Mouse (Mus musculus) neural tube, embryonic 14.5 days (tissue): ENCODE data around the gene Casq2. TPM values are rescaled to one million over a fixed set of nuclear protein-coding genes. Genes with fewer than 3 reads are reported as not detected.
"Not testable (repeated sequence)": the region's sequence is repeated elsewhere in the genome, so short reads cannot be mapped to it uniquely, and the experiment has no call there.

Experiments
- ATAC-seq: fragments of 200-750 bp; cut with Nextera tagmentation; 2 replicates; pipeline ENCODE4 v1.8.0; 2017; ENCODE audit warnings: low read depth, mild to moderate bottlenecking, moderate TSS enrichment, moderate library complexity
- H3K27ac ChIP-seq: fragments of 300-500 bp; sonication (generic); 2 replicates; pipeline ENCODE4 v1.5.1; 2014; ENCODE audit warnings: low read depth, mild to moderate bottlenecking, control low read depth, low read length, moderate library complexity, mixed read lengths
- H3K27me3 ChIP-seq: fragments of 300-500 bp; sonication (generic); 2 replicates; pipeline ENCODE4 v1.6.1; 2014; ENCODE audit warnings: low read length; ENCODE audit not compliant: control insufficient read depth, insufficient read depth
- H3K36me3 ChIP-seq: fragments of 300-500 bp; sonication (generic); 2 replicates; pipeline ENCODE4 v1.6.1; 2014; ENCODE audit warnings: low read length, mixed read lengths; ENCODE audit not compliant: control insufficient read depth, insufficient read depth
- H3K4me1 ChIP-seq: fragments of 300-500 bp; sonication (generic); 2 replicates; pipeline ENCODE4 v1.6.1; 2014; ENCODE audit warnings: low read length; ENCODE audit not compliant: control insufficient read depth, insufficient read depth
- H3K4me2 ChIP-seq: fragments of 300-500 bp; sonication (generic); 2 replicates; pipeline ENCODE4 v1.6.1; 2014; ENCODE audit warnings: mild to moderate bottlenecking, low read depth, low read length, control low read depth
- H3K4me3 ChIP-seq: fragments of 300-500 bp; sonication (generic); 2 replicates; pipeline ENCODE4 v1.5.1; 2014; ENCODE audit warnings: low read depth, low read length, control low read depth, mixed read lengths
- H3K9ac ChIP-seq: fragments of 300-500 bp; sonication (generic); replicated peaks from 2 replicates; pipeline ENCODE4 v1.6.1; 2014; ENCODE audit warnings: low read depth, mild to moderate bottlenecking, control low read depth, low read length, mixed read lengths
- H3K9me3 ChIP-seq: fragments of 300-500 bp; sonication (generic); 2 replicates; pipeline ENCODE4 v1.6.1; 2016; ENCODE audit warnings: low read length; ENCODE audit not compliant: control insufficient read depth
- WGBS: fragments of 180-500 bp; shearing (Covaris S2); extraction: QIAGEN DNeasy Blood & Tissue Kit; methylation state at CpG from one replicate; pipeline ENCODE4 v1.1.7; 2014; 5-methylcytosine and 5-hydroxymethylcytosine counted together
- polyA plus RNA-seq: library from polyadenylated mRNA; unstranded; fragments of >200 nt; fragmentation: Nextera tagmentation; extraction: Ambion mirVana; gene quantifications from 2 replicates; pipeline ENCODE4 v1.2.1, GENCODE M21; 2014

Casq2 gene
- polyA plus RNA-seq, 1 experiment from 2014 or later, result 0.75 TPM

GRCm38 (mm10) chr3:102158759-102159422 is 72.7 kb downstream of the Casq2 start:
- H3K36me3 ChIP-seq, result no peaks in the 10 kb centered on the region
- ATAC-seq, result no peak
- H3K4me3 ChIP-seq, result no peak overlapping the region
- H3K9me3 ChIP-seq, result no peaks in the 10 kb centered on the region
- no peaks in the 10 kb centered on the region for H3K4me1 ChIP-seq
- H3K4me2 ChIP-seq, result no peak overlapping the region
- 80% methylated on average over 14 of the region's 14 CpGs for WGBS
- H3K27me3 ChIP-seq, result no peaks in the 10 kb centered on the region
- no peak overlapping the region for H3K9ac ChIP-seq
- H3K27ac ChIP-seq, result no peak overlapping the region

GRCm38 (mm10) chr3:102159423-102160325 is 73.5 kb downstream of the Casq2 start:
- 76% methylated on average over 14 of the region's 14 CpGs for WGBS
- Histone ChIP-seq H3K4me3 (no peak overlapping the region), H3K9ac (no peak overlapping the region), H3K27ac (no peak overlapping the region), H3K4me2 (no peak overlapping the region), H3K9me3 (no peaks in the 10 kb centered on the region), H3K4me1 (no peaks in the 10 kb centered on the region), H3K27me3 (no peaks in the 10 kb centered on the region), H3K36me3 (no peaks in the 10 kb centered on the region)
- peak; percentile 72; the same call in 1 of the 2 replicates for ATAC-seq

- H3K4me1 ChIP-seq, H3K27me3 ChIP-seq, ATAC-seq, H3K27ac ChIP-seq, H3K4me3 ChIP-seq, H3K36me3 ChIP-seq, H3K9ac ChIP-seq, H3K9me3 ChIP-seq, H3K4me2 ChIP-seq: not testable (repeated sequence)
- 85% methylated on average over 1 of the region's 1 CpGs for WGBS
Observed at GRCm38 (mm10) chr3:102163861-102164260, 77.6 kb downstream of the Casq2 start.

GRCm38 (mm10) chr3:102164911-102165310 is 78.7 kb downstream of the Casq2 start:
- H3K36me3 ChIP-seq, result no peaks in the 10 kb centered on the region
- WGBS, result 68% methylated on average over 4 of the region's 4 CpGs
- no peaks in the 10 kb centered on the region for H3K27me3 ChIP-seq
- H3K4me2 ChIP-seq, result no peak overlapping the region
- no peak overlapping the region for H3K27ac ChIP-seq
- peaks cover 5% of the 10 kb centered on the region for H3K4me1 ChIP-seq
- no peak overlapping the region for H3K4me3 ChIP-seq
- H3K9me3 ChIP-seq, result no peaks in the 10 kb centered on the region
- no peak overlapping the region for H3K9ac ChIP-seq
- no peak for ATAC-seq

- Histone ChIP-seq H3K27ac (no peak overlapping the region), H3K27me3 (no peaks in the 10 kb centered on the region), H3K36me3 (no peaks in the 10 kb centered on the region), H3K9me3 (no peaks in the 10 kb centered on the region), H3K4me1 (peaks cover 5% of the 10 kb centered on the region), H3K4me2 (no peak overlapping the region), H3K9ac (no peak overlapping the region), H3K4me3 (no peak overlapping the region)
- no peak for ATAC-seq
- WGBS, result 80% methylated on average over 21 of the region's 21 CpGs
Observed at GRCm38 (mm10) chr3:102165536-102166286, 79.5 kb downstream of the Casq2 start.

- Histone ChIP-seq H3K36me3 (no peaks in the 10 kb centered on the region), H3K4me3 (no peak overlapping the region), H3K9me3 (no peaks in the 10 kb centered on the region), H3K4me1 (peaks cover 5% of the 10 kb centered on the region), H3K27ac (no peak overlapping the region), H3K9ac (no peak overlapping the region), H3K4me2 (no peak overlapping the region), H3K27me3 (no peaks in the 10 kb centered on the region)
- WGBS, result 78% methylated on average over 4 of the region's 4 CpGs
- no peak for ATAC-seq
Observed at GRCm38 (mm10) chr3:102166287-102166620, 80.0 kb downstream of the Casq2 start.

GRCm38 (mm10) chr3:102166794-102167193 is 80.6 kb downstream of the Casq2 start:
- Histone ChIP-seq H3K4me3 (no peak overlapping the region), H3K9ac (no peak overlapping the region), H3K4me1 (peaks cover 5% of the 10 kb centered on the region), H3K9me3 (no peaks in the 10 kb centered on the region), H3K4me2 (no peak overlapping the region), H3K27me3 (no peaks in the 10 kb centered on the region), H3K27ac (no peak overlapping the region), H3K36me3 (no peaks in the 10 kb centered on the region)
- no peak for ATAC-seq
- 85% methylated on average over 8 of the region's 8 CpGs for WGBS

- Histone ChIP-seq H3K4me1 (peaks cover 5% of the 10 kb centered on the region), H3K36me3 (no peaks in the 10 kb centered on the region), H3K4me3 (no peak overlapping the region), H3K9ac (0 out of 2 replicates have a peak overlapping the region, but pooled peaks have one; percentile 16), H3K9me3 (no peaks in the 10 kb centered on the region), H3K27ac (no peak overlapping the region), H3K4me2 (no peak overlapping the region; the same call in 1 of the 2 replicates), H3K27me3 (no peaks in the 10 kb centered on the region)
- no peak for ATAC-seq
- 9% methylated on average over 10 of the region's 10 CpGs for WGBS
Observed at GRCm38 (mm10) chr3:102167555-102168210, 81.5 kb downstream of the Casq2 start.
